Mouse (Mus musculus) megakaryocyte-erythroid progenitor cell, adult 5-6 weeks (primary cell): Measurements from ENCODE around the gene Ehd2. TPM values are rescaled to one million over a fixed set of nuclear protein-coding genes. Genes with fewer than 3 reads are reported as not detected.
"Not testable (repeated sequence)": the region's sequence is repeated elsewhere in the genome, so short reads cannot be mapped to it uniquely, and the experiment has no call there.

Experiments used
- ATAC-seq: replicated peaks from 2 replicates; pipeline ENCODE4 v1.8.0; 2016; ENCODE audit warnings: mild to moderate bottlenecking, inconsistent platforms; ENCODE audit not compliant: severe bottlenecking, poor library complexity, low FRiP score, low TSS enrichment
- total RNA-seq, 2 experiments: library from RNA; stranded (forward) in 1 of 2; stranded (reverse) in 1 of 2; fragments of 200-1000, 215-1000 nt in 1 of 2; fragments of >200 nt in 1 of 2; fragmentation: Nextera tagmentation in 1 of 2; gene quantifications; 2 replicates each; pipeline ENCODE4 v1.2.3; 2014 to 2017

Ehd2 gene
- total RNA-seq, 2 experiments from 2014 or later = 1.4 to 2.7 TPM

DNA sequence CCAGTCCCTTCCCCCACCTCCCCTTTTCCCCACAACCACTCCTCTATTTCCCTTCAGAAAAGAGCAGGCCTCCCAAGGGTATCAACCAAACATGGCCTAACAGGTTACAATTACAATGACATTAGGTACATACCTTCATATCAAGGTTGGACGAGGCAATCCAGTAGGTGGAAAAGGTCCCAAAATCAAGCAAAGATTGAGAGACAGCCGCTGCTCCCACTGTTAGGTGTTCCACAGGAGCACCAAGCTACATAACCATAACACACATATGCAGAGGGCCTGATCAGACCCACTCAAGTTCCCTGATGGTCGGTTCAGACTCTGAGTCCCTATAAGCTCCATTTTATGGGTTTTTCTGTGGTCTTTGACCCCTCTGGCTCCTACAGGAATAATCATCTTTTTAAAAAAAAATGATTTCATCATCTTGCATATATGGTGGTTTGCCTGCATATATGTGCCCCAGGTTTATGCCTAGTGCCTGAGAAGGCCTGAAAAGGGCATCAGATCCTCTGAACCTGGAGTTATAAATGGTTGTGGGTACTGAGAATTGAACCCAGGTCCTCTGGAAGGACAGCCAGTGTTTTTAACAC is 51.1 kb downstream of the Ehd2 start:
- ATAC-seq = no peak

DNA sequence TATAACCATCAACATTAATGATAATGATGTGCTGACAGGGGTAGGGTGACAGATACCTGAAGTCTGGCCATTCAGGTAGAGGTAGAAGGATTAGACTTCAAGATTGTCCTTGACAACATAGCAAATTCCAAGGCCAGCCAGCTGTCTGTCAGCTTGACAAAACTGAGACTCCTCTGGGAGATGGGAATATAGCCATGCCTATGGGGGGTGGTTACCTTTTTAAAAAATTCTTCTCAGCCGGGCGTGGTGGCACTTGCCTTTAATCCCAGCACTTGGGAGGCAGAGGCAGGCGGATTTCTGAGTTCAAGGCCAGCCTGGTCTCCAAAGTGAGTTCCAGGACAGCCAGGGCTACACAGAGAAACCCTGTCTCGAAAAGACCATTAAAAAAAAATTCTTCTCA is 51.7 kb downstream of the Ehd2 start:
- not testable (repeated sequence) for ATAC-seq

DNA sequence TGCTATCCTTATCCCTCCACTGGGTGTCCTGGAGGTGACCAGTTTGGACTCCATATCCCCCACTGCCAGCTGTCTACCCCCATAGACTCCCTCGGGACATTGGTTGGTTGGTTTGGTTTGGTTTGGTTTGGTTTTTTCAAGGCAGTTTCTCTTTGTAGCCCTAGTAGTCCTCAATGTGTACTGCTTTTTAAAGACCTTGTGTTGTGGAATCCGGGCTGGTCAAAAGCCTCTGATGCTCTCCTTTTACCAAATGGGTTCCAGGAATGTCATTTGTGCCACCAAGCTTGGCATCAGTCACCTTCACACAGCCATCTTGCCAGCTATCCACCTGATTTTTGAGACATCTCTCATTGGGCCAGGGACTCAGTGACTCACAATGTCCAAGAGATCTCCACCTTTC is 52.6 kb downstream of the Ehd2 start:
- ATAC-seq = no peak

DNA sequence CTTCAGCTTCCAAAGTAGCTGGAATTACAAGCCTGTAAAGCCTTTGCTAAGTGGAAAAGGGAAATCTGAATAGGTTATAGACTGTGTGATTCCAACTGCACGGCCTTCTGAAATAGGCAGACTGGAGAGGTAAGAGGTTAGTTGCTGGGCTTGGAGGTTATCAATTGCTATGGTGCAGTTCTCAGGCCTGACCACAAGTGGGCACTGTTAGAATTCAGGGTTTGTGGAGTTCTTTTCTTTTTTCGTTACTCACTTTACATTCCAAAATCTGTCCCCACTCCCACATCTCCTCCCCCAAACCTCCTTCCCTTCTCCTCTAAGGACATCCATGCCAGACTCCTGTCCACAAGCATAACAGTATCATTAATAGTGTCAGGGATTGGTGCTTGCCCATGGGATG is 53.1 kb downstream of the Ehd2 start:
- peak; percentile 73 for ATAC-seq

DNA sequence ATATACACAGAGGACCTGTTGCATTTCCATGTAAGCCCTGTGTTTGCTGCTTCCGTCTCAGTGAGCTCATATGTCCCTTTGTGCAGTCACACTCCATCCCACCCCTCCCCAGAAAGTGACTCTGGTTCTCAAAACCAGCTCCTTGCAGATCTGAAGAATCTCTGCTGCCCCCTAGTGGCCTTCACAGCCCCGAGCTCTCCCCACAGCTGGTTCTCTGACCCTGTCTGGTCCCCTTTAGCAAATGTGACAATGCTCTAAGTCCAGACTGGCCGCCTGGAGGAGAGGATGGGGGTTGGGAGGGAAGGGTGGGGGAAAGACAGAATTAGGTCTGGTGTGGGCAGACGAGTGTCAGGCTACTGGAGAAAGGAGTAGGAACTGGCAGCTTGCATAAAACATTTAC is 55.2 kb downstream of the Ehd2 start:
- ATAC-seq = peak; percentile 82

DNA sequence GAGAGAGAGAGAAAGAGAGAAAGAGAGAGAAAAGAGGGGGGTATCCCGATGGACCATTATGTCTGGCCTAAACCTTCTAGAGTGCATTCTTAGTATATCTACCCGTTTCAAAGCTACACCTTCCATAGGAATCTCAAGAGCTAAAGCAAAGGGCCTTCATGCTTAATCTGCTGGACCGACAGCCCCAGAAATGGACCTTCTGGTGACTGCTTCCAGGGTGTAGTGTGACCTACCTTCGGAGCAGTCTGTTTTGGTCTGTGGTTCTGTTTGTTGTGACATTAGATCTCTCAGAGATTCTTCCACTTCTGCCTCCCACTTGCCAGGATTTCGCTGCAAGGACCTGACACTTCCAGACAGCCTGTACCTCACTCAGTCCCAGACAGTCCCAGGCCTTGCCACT is 56.8 kb downstream of the Ehd2 start:
- ATAC-seq = no peak

DNA sequence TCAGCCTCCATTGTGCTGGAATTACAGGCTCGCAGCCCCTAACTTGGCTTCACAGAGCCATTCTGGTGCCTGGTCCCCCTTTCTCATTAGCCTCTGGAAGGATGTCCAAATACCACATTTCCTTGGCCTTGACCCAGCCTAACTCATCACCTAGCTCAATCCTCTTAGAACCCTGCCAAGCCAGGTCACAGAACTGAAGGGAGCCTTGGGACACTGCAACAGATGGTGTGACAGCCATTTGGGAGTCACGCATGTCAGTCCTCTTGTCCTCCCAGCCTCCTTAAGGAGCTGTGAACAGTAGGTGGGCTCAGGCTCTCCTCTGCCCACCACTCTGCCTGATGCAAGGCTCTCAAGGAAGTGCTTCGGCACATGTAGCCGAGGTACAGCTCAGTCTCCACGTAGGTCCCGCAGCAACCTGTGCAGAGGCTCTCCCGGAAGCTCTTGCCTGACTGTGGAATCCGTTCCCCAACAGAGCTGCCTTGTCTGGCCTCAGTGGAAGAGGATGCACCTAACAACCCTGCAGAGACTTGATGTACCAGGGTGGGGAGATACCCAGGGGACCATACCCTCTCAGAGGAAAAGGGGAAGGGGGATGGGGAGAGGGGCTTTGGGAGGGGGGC is 59.3 kb downstream of the Ehd2 start:
- ATAC-seq = no peak

DNA sequence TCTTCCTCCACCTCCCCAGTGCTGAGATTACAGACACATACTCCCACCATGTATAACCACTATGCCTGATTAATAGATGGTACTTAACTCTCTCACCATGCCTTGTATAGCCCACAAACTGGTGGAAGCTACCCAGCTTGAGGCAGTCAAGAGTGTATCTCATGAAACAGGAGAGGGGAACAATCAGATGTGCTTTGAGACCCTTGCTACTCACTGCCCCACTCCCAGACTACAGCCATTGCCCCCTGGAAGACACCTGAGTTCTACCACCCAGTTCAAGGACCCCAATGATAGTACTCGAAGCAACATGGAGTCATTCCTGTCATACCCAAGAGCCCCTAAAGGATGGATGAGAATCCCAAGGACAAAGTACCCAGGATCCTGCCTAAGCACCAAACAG is 60.8 kb downstream of the Ehd2 start:
- no peak for ATAC-seq

DNA sequence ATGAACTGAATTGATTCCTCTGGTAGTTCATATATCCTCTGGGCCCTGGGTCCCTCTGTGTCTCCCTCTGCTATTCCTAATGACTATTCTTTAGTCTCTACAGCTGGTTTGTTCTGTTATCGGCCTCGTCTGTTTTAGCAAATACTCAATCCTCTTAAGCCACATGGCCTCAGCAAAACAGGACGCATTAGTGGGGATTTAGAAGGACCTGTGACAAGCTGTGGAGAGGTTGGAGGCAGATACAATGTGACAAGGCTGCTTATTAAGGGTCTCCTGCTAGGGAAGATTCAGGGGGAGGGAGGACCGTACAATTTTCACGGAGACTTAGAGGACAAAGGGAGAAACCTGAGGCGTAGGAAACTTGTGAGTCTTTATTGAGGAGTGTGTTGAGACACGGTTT is 61.5 kb downstream of the Ehd2 start:
- no peak for ATAC-seq

DNA sequence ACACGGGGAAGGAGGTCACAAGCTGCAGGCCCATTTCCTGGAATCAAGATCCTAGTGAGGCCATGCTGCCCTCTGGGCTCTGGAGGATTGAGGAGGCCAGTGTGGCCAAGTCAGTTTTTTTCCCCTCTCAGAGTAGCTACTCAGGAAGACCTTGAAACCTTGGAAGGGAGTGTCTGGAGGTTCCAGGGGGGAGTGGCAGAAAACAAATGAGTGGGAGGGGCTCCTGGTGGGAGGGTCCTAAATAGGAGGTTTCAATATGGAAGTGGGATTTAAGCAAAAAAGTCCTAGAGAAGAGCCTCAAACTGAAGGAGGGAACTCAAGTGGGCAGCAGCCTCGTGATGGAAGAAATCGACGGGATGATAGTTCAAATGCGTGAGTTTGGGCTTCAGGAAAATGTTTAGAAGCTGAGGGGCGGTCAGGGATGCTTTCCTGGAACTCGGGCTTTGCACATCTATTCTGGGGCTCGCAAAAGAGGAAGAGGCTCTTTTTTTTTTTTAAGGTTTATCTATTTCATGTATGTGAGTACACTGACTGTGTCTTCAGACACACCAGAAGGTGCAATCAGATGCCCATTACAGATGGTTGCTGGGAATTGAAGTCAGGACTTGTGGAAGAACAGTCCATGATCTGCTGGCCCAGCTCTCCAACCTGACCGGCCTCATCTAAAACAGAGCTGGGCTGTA is 65.9 kb downstream of the Ehd2 start:
- ATAC-seq = no peak

Other genes with a start within 250 kb of the Ehd2 start
- gene Obox5, start 217.4 kb downstream of the Ehd2 start, total RNA-seq (2014; fragmentation: Nextera tagmentation) = not detected in 2 replicates
- not detected in 2 replicates for gene Obox5, start 217.4 kb downstream of the Ehd2 start, total RNA-seq (2017)
- not detected in 2 replicates for gene Obox6, start 127.9 kb downstream of the Ehd2 start, total RNA-seq (2014; fragmentation: Nextera tagmentation)
- gene Obox6, start 127.9 kb downstream of the Ehd2 start, total RNA-seq (2017) = not detected in 2 replicates
- gene Crx, start 87.6 kb downstream of the Ehd2 start, total RNA-seq (2014; fragmentation: Nextera tagmentation) = not detected in 2 replicates
- gene Crx, start 87.6 kb downstream of the Ehd2 start, total RNA-seq (2017) = not detected in 2 replicates
- not detected in 2 replicates for gene Crxos, start 85.0 kb downstream of the Ehd2 start, total RNA-seq (2014; fragmentation: Nextera tagmentation)
- gene Crxos, start 85.0 kb downstream of the Ehd2 start, total RNA-seq (2017) = not detected in 2 replicates
- 280 and 304 TPM in 2 replicates for gene Selenow, start 45.2 kb downstream of the Ehd2 start, total RNA-seq (2014; fragmentation: Nextera tagmentation)
- 47.7 and 76.3 TPM in 2 replicates for gene Selenow, start 45.2 kb downstream of the Ehd2 start, total RNA-seq (2017)
- 117 and 138 TPM in 2 replicates for gene Nop53, start 21.5 kb downstream of the Ehd2 start, total RNA-seq (2014; fragmentation: Nextera tagmentation)
- gene Nop53, start 21.5 kb downstream of the Ehd2 start, total RNA-seq (2017) = 260 and 313 TPM in 2 replicates
- 12.6 and 21.3 TPM in 2 replicates for gene Bicra, start 80.4 kb upstream of the Ehd2 start, total RNA-seq (2014; fragmentation: Nextera tagmentation)
- gene Bicra, start 80.4 kb upstream of the Ehd2 start, total RNA-seq (2017) = 0.15 and 1.8 TPM in 2 replicates
- not detected in 2 replicates for gene Zfp541, start 94.2 kb upstream of the Ehd2 start, total RNA-seq (2014; fragmentation: Nextera tagmentation)
- not detected in 2 replicates for gene Zfp541, start 94.2 kb upstream of the Ehd2 start, total RNA-seq (2017)
- 92.2 and 111 TPM in 2 replicates for gene Napa, start 130.9 kb upstream of the Ehd2 start, total RNA-seq (2014; fragmentation: Nextera tagmentation)
- 41.1 and 49.5 TPM in 2 replicates for gene Napa, start 130.9 kb upstream of the Ehd2 start, total RNA-seq (2017)
- 14.3 and 20.7 TPM in 2 replicates for gene Kptn, start 152.3 kb upstream of the Ehd2 start, total RNA-seq (2014; fragmentation: Nextera tagmentation)
- gene Kptn, start 152.3 kb upstream of the Ehd2 start, total RNA-seq (2017) = 5.1 and 10.5 TPM in 2 replicates
- 0.07 TPM in 1 of 2 replicates, not detected in the other for gene Slc8a2, start 162.3 kb upstream of the Ehd2 start, total RNA-seq (2014; fragmentation: Nextera tagmentation)
- gene Slc8a2, start 162.3 kb upstream of the Ehd2 start, total RNA-seq (2017) = not detected in 2 replicates
- 0.42 and 0.49 TPM in 2 replicates for gene Meis3, start 207.5 kb upstream of the Ehd2 start, total RNA-seq (2014; fragmentation: Nextera tagmentation)
- gene Meis3, start 207.5 kb upstream of the Ehd2 start, total RNA-seq (2017) = not detected in 2 replicates